Mouse (Mus musculus) lung, embryonic 14.5 days (tissue): ENCODE measurements around the gene Rab3il1. TPM values are rescaled to one million over a fixed set of nuclear protein-coding genes. Genes with fewer than 3 reads are reported as not detected.
A peak's percentile ranks its signal among the peaks of the same experiment; 100 is the strongest.

ENCODE experiments used
- ATAC-seq: fragments of 200-750 bp; cut with Nextera tagmentation; 2 replicates; pipeline ENCODE4 v1.8.0; 2017; ENCODE audit warnings: mild to moderate bottlenecking, moderate TSS enrichment, moderate library complexity; ENCODE audit not compliant: insufficient read depth
- DNase-seq: peaks from one replicate; pipeline ENCODE4 v3.0.0-alpha.2; 2015
- H3K27ac ChIP-seq: fragments of 300-500 bp; sonication (generic); 2 replicates; pipeline ENCODE4 v1.5.1; 2014; ENCODE audit warnings: low read depth, mild to moderate bottlenecking, moderate library complexity
- H3K27me3 ChIP-seq: fragments of 300-500 bp; sonication (generic); 2 replicates; pipeline ENCODE4 v1.6.1; 2014; ENCODE audit warnings: low read length, control low read depth; ENCODE audit not compliant: insufficient read depth
- H3K36me3 ChIP-seq: fragments of 300-500 bp; sonication (generic); 2 replicates; pipeline ENCODE4 v1.6.1; 2014; ENCODE audit warnings: control low read depth; ENCODE audit not compliant: insufficient read depth
- H3K4me1 ChIP-seq: fragments of 300-500 bp; sonication (generic); 2 replicates; pipeline ENCODE4 v1.6.1; 2014; ENCODE audit warnings: antibody characterized with exemption, control low read depth; ENCODE audit not compliant: insufficient read depth
- H3K4me2 ChIP-seq: fragments of 300-500 bp; sonication (generic); 2 replicates; pipeline ENCODE4 v1.6.1; 2014; ENCODE audit warnings: mild to moderate bottlenecking
- H3K4me3 ChIP-seq: fragments of 300-500 bp; sonication (generic); 2 replicates; pipeline ENCODE4 v1.5.1; 2014; ENCODE audit warnings: low read depth, low read length
- H3K9ac ChIP-seq: fragments of 300-500 bp; sonication (generic); 2 replicates; pipeline ENCODE4 v1.6.1; 2014
- H3K9me3 ChIP-seq: fragments of 300-500 bp; sonication (generic); 2 replicates; pipeline ENCODE4 v1.6.1; 2016; ENCODE audit warnings: low read depth, low read length, control low read depth
- CTCF ChIP-seq: IDR thresholded peaks from 2 replicates; pipeline ENCODE4 v1.5.1; 2016; ENCODE audit warnings: antibody characterized with exemption, low read depth
- WGBS: fragments of 180-500 bp; shearing (Covaris S2); extraction: QIAGEN DNeasy Blood & Tissue Kit; methylation state at CpG from one replicate; pipeline ENCODE4 v1.1.7; 2014; 5-methylcytosine and 5-hydroxymethylcytosine counted together
- polyA plus RNA-seq: library from polyadenylated mRNA; unstranded; fragments of >200 nt; fragmentation: Nextera tagmentation; extraction: Ambion mirVana; gene quantifications from 2 replicates; pipeline ENCODE4 v1.2.1, GENCODE M21; 2014

Gene Rab3il1
- polyA plus RNA-seq, 1 experiment from 2014 or later: 34.0 TPM

- Histone ChIP-seq H3K4me2 (peak overlapping the region; percentile 91), H3K9ac (peak overlapping the region; percentile 70), H3K27ac (0 out of 2 replicates have a peak overlapping the region, but pooled peaks have one; percentile 71), H3K36me3 (peaks cover 9% of the 10 kb centered on the region), H3K4me1 (peaks cover 49% of the 10 kb centered on the region), H3K27me3 (no peaks in the 10 kb centered on the region), H3K9me3 (no peaks in the 10 kb centered on the region), H3K4me3 (peak overlapping the region; percentile 71)
- ATAC-seq (no peak), DNase-seq (no peak)
- WGBS: 40% methylated on average over 6 of the region's 6 CpGs
- TF ChIP-seq CTCF: no peak
These were observed 40.8 kb downstream of the Rab3il1 start for GRCm38 (mm10) chr19:10042232-10042631.

- Histone ChIP-seq H3K36me3 (peaks cover 9% of the 10 kb centered on the region), H3K4me3 (peak overlapping the region; percentile 71), H3K27ac (no peak overlapping the region), H3K4me2 (peak overlapping the region; percentile 91), H3K9me3 (no peaks in the 10 kb centered on the region), H3K9ac (peak overlapping the region; percentile 70), H3K4me1 (peaks cover 45% of the 10 kb centered on the region), H3K27me3 (no peaks in the 10 kb centered on the region)
- ATAC-seq (no peak), DNase-seq (no peak)
- TF ChIP-seq CTCF: no peak
- 80% methylated on average over 4 of the region's 4 CpGs for WGBS
These were observed 41.3 kb downstream of the Rab3il1 start for GRCm38 (mm10) chr19:10042816-10043215.

GRCm38 (mm10) chr19:10043643-10044042 lies 42.2 kb downstream of the Rab3il1 start:
- Histone ChIP-seq H3K9me3 (no peaks in the 10 kb centered on the region), H3K36me3 (peaks cover 9% of the 10 kb centered on the region), H3K4me3 (no peak overlapping the region), H3K27me3 (no peaks in the 10 kb centered on the region), H3K27ac (no peak overlapping the region), H3K4me2 (peak overlapping the region; percentile 91; the same call in 1 of the 2 replicates), H3K9ac (no peak overlapping the region), H3K4me1 (peaks cover 38% of the 10 kb centered on the region)
- ATAC-seq (no peak), DNase-seq (peak; percentile 44)
- 0 out of 2 replicates have a peak, but pooled peaks have one; percentile 7 for TF ChIP-seq CTCF

GRCm38 (mm10) chr19:10045707-10046106 lies 44.2 kb downstream of the Rab3il1 start:
- WGBS: 75% methylated on average over 2 of the region's 2 CpGs
- Histone ChIP-seq H3K27me3 (no peaks in the 10 kb centered on the region), H3K27ac (no peak overlapping the region), H3K9ac (no peak overlapping the region), H3K36me3 (peaks cover 9% of the 10 kb centered on the region), H3K4me3 (no peak overlapping the region), H3K4me1 (peaks cover 26% of the 10 kb centered on the region), H3K4me2 (no peak overlapping the region), H3K9me3 (no peaks in the 10 kb centered on the region)
- ATAC-seq (no peak), DNase-seq (no peak)
- TF ChIP-seq CTCF: no peak

- H3K4me2 ChIP-seq: no peak overlapping the region
- H3K27ac ChIP-seq: no peak overlapping the region
- 60% methylated on average over 4 of the region's 4 CpGs for WGBS
These were observed 44.9 kb downstream of the Rab3il1 start for GRCm38 (mm10) chr19:10046346-10046745.

GRCm38 (mm10) chr19:10046983-10047382 lies 45.5 kb downstream of the Rab3il1 start:
- ATAC-seq (no peak), DNase-seq (no peak)
- no peak for TF ChIP-seq CTCF
- H3K9ac ChIP-seq: no peak overlapping the region
- 29% methylated on average over 3 of the region's 3 CpGs for WGBS
- H3K36me3 ChIP-seq: peaks cover 10% of the 10 kb centered on the region
- no peaks in the 10 kb centered on the region for H3K27me3 ChIP-seq
- no peak overlapping the region for H3K4me2 ChIP-seq
- no peak overlapping the region for H3K27ac ChIP-seq
- H3K9me3 ChIP-seq: no peaks in the 10 kb centered on the region
- no peak overlapping the region for H3K4me3 ChIP-seq
- H3K4me1 ChIP-seq: peaks cover 22% of the 10 kb centered on the region

More at GRCm38 (mm10) chr19:10046346-10046745, 44.9 kb downstream of the Rab3il1 start:
- Histone ChIP-seq H3K4me1 (peaks cover 23% of the 10 kb centered on the region), H3K4me3 (no peak overlapping the region), H3K9ac (peak overlapping the region; percentile 13; the same call in 1 of the 2 replicates), H3K27me3 (no peaks in the 10 kb centered on the region), H3K36me3 (peaks cover 9% of the 10 kb centered on the region), H3K9me3 (no peaks in the 10 kb centered on the region)
- no peak for DNase-seq
- ATAC-seq: no peak
- no peak for TF ChIP-seq CTCF

- Histone ChIP-seq H3K4me3 (no peak overlapping the region), H3K4me2 (no peak overlapping the region), H3K9me3 (no peaks in the 10 kb centered on the region), H3K27me3 (no peaks in the 10 kb centered on the region), H3K27ac (no peak overlapping the region), H3K36me3 (peaks cover 31% of the 10 kb centered on the region), H3K9ac (no peak overlapping the region), H3K4me1 (0 out of 2 replicates have a peak, but pooled peaks cover 9% of the 10 kb centered on the region)
- TF ChIP-seq CTCF: no peak
- no peak for DNase-seq
- ATAC-seq: no peak
These were observed 48.1 kb downstream of the Rab3il1 start for GRCm38 (mm10) chr19:10049533-10049932.
